ENCODE assay signal across 10 mouse cellular contexts in the genomic region with DNA sequence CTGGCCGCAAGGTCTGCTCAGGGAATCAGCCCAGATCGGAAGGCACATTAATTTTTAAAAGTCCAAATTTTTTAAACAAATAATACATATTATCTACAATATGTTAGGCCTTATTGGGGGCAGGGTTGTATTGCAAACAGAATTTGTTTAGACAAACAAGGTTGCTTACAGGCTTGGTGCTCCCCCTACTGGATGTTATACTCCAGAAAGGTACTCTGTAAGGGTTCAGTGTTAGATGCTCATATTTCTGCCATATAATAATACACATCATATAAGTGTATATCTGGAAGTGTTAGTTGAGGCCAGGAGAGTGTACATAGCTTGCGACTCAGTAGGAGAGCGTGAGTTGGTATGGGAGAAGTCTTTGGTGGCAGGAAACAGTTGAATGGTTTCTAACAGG. TPM values are rescaled to one million over a fixed set of nuclear protein-coding genes. Genes with fewer than 3 reads are reported as not detected.
DNase-seq lines count a peak whose midpoint lies in the region; ATAC-seq lines count a peak whose summit lies in the region.
"Had no signal": no experiment of that assay in that cellular context is flagged by ENCODE, and none has a peak within 500 bp of the region (broad histone marks: within the 10 kb centered on the region; RNA-seq: fewer than 3 reads in every experiment).

No protein-coding gene starts in this region.

- H3K4me1 ChIP-seq in kidney, embryonic 14.5 days (ENCODE audit: control insufficient read depth, insufficient read depth, low read length), result no peaks in the 10 kb centered on the region
- H3K4me1 ChIP-seq: heart, embryonic 10.5 days had no signal

- WGBS in kidney, embryonic 14.5 days, result 94% methylated on average over 4 of the region's 4 CpGs

- no peak for ATAC-seq in kidney, embryonic 14.5 days (ENCODE audit: low FRiP score, low TSS enrichment)

- H3K36me3 ChIP-seq in kidney, embryonic 14.5 days (ENCODE audit: control insufficient read depth, insufficient read depth, low read length), result peaks cover 26% of the 10 kb centered on the region

- H3K27ac ChIP-seq in kidney, embryonic 14.5 days (ENCODE audit: low read depth, low read length), result no peak overlapping the region
- H3K27ac ChIP-seq: heart, embryonic 10.5 days had no signal

- no peak overlapping the region for H3K9ac ChIP-seq in kidney, embryonic 14.5 days (ENCODE audit: low read depth, low read length)

- peak; percentile 34 for DNase-seq in kidney, adult 9 months
- DNase-seq in 416B (ENCODE audit: low read depth), result peak; percentile 59
- DNase-seq in CD4-positive, CD25-positive, alpha-beta regulatory T cell, adult 2 months (ENCODE audit: low read depth, low spot score), result peak; percentile 69
- DNase-seq in induced T-regulatory cell, adult 2 months (ENCODE audit: low read depth), result peak; percentile 72
- DNase-seq in testis, postnatal 10 days (ENCODE audit: low spot score), result no peak
- no peak for DNase-seq in cerebellum, adult 8-10 months
- no peak for DNase-seq in urinary bladder, adult 18-20 months (ENCODE audit: low spot score in 2 of 2)

- H3K4me3 ChIP-seq in kidney, embryonic 14.5 days (ENCODE audit: low read length), result no peak overlapping the region
- H3K4me3 ChIP-seq: erythroblast, embryonic 14.5 days; heart, embryonic 10.5 days had no signal

- no peak overlapping the region for H3K4me2 ChIP-seq in kidney, embryonic 14.5 days (replicated peaks; ENCODE audit: low read depth, low read length)

- H3K9me3 ChIP-seq in kidney, embryonic 14.5 days (ENCODE audit: control insufficient read depth, low read length), result no peaks in the 10 kb centered on the region
- H3K9me3 ChIP-seq: heart, embryonic 10.5 days had no signal

- no peaks in the 10 kb centered on the region for H3K27me3 ChIP-seq in kidney, embryonic 14.5 days (ENCODE audit: control insufficient read depth, insufficient read depth, low read length)

RNA-seq across cellular contexts. Expression of a gene that starts 7.7 kb away (rescaled TPM):
- polyA plus RNA-seq in kidney, embryonic 14.5 days (2014; fragmentation: Nextera tagmentation; extraction: Ambion mirVana), result 12.7 and 23.2 TPM in 2 replicates

RNA-seq across cellular contexts. Expression of a gene that starts 36.5 kb away (rescaled TPM):
- polyA plus RNA-seq in kidney, embryonic 14.5 days (2014; fragmentation: Nextera tagmentation; extraction: Ambion mirVana), result 16.4 and 24.1 TPM in 2 replicates

RNA-seq across cellular contexts. Expression of a gene that starts 36.7 kb away (rescaled TPM):
- polyA plus RNA-seq in kidney, embryonic 14.5 days (2014; fragmentation: Nextera tagmentation; extraction: Ambion mirVana), result 66.4 and 78.0 TPM in 2 replicates

RNA-seq across cellular contexts. Expression of a gene that starts 53.0 kb away (rescaled TPM):
- 104 and 122 TPM in 2 replicates for polyA plus RNA-seq in kidney, embryonic 14.5 days (2014; fragmentation: Nextera tagmentation; extraction: Ambion mirVana)

Comparison
In these comparisons a context has a peak if more than half of its experiments do, and no peak if none do; other contexts are left out.
1. DNase-seq: peak in kidney, adult 9 months (single experiment), 416B (single experiment), CD4-positive, CD25-positive, alpha-beta regulatory T cell, adult 2 months (single experiment) and induced T-regulatory cell, adult 2 months (single experiment); none in testis, postnatal 10 days (single experiment), cerebellum, adult 8-10 months (single experiment) and urinary bladder, adult 18-20 months (0 of 2).